In the genomic region with DNA sequence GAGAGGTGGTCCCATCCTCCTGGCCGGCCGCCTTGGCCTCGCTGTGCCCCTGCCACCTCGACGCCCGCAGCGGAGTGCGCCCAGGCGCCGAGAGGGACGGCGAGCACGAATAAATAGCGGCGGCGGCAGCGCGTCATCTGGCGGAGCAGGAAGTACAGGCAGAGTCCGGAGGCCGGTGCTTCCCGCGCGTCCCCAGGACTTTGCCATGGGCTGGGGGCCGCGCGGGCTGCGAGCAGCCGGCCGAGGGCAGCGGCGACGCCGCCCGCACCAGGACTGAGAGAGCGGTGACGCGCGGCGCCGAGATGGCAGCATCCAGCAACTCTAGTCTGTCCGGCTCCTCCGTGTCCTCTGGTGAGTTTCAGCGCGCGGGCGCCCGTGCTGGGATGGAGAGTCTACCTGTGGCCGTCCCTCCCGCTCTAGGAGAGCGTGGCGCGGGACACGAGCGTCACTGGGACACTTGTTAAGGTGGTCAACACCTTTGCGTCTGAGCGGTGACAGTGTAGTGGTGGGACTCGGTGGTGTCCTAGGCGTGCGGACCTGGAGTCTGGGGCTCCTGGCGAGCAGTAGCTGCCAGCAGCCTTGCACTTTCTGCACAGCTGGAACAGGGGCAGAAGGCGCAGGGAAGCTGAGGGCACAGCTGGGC, we compare ENCODE assay signal across 8 mouse cellular contexts. TPM values are rescaled to one million over a fixed set of nuclear protein-coding genes. Genes with fewer than 3 reads are reported as not detected.
DNase-seq lines count a peak whose midpoint lies in the region; ATAC-seq and TF ChIP-seq lines count a peak whose summit lies in the region.

No protein-coding gene starts in this region.

- intact Hi-C loops in left cerebral cortex, postnatal 25 days (cut with DNase I): loop anchor here (2.0 kb wide), 1 partner anchor 125 kb away; no protein-coding TSS in a partner anchor

- no peaks in the 10 kb centered on the region for H3K36me3 ChIP-seq in forebrain, postnatal 0 days (ENCODE audit: insufficient read depth)
- no peaks in the 10 kb centered on the region for H3K36me3 ChIP-seq in hindbrain, embryonic 16.5 days (ENCODE audit: control insufficient read depth, insufficient read depth, low read length)

- peak; percentile 29 for DNase-seq in T-cell, adult 2 months (ENCODE audit: low spot score)
- peak; percentile 80 to 85 for DNase-seq in cerebellum, adult 2 months
- DNase-seq in forebrain, postnatal 0 days: peak; percentile 75
- DNase-seq in left cerebral cortex, postnatal 25 days (ENCODE audit: low spot score in 2 of 2): peak; percentile 51 to 71
- DNase-seq in right cerebral cortex, adult 2 months (ENCODE audit: low spot score in 2 of 2): peak; percentile 36 to 63
- no peak for DNase-seq in c-Kit-positive CD71-positive TER-119-positive erythroid progenitor cells, embryonic 14.5 days (ENCODE audit: low spot score)

- peak overlapping the region; percentile 98 for H3K27ac ChIP-seq in cerebellum, adult 2 months (ENCODE audit: insufficient read depth, low read length)
- peak overlapping the region; percentile 96 for H3K27ac ChIP-seq in forebrain, postnatal 0 days (ENCODE audit: low read depth, low read length)
- peak overlapping the region; percentile 93 for H3K27ac ChIP-seq in hindbrain, embryonic 16.5 days (ENCODE audit: low read depth, low read length)

- H3K27me3 ChIP-seq in cerebellum, adult 2 months (ENCODE audit: control insufficient read depth, insufficient read depth, low read length): no peaks in the 10 kb centered on the region
- H3K27me3 ChIP-seq in forebrain, postnatal 0 days (ENCODE audit: insufficient read depth, low read length): no peaks in the 10 kb centered on the region
- H3K27me3 ChIP-seq in hindbrain, embryonic 16.5 days (replicated peaks; ENCODE audit: control insufficient read depth, insufficient read depth, low read length): no peaks in the 10 kb centered on the region

- peaks cover 2% of the 10 kb centered on the region; the same call in 1 of the 2 replicates for H3K4me1 ChIP-seq in cerebellum, adult 2 months (ENCODE audit: control insufficient read depth, insufficient read depth, low read length)
- H3K4me1 ChIP-seq in forebrain, postnatal 0 days (ENCODE audit: insufficient read depth): peaks cover 8% of the 10 kb centered on the region
- peaks cover 10% of the 10 kb centered on the region; the same call in 1 of the 2 replicates for H3K4me1 ChIP-seq in hindbrain, embryonic 16.5 days (ENCODE audit: control insufficient read depth, insufficient read depth, low read depth, low read length)

- peak; percentile 67 for ATAC-seq in forebrain, postnatal 0 days
- peak; percentile 79 for ATAC-seq in hindbrain, embryonic 16.5 days
- peak; percentile 78 for ATAC-seq in megakaryocyte, adult 5-6 weeks (ENCODE audit: poor library complexity, severe bottlenecking)

- TF ChIP-seq CTCF in cerebellum, adult 2 months (IDR thresholded peaks at IDR 0.05; ENCODE audit: borderline replicate concordance, insufficient read depth, low read depth, low read length): no peak
- TF ChIP-seq CTCF in forebrain, postnatal 0 days (IDR thresholded peaks at IDR 0.05; ENCODE audit: low read depth): no peak

- peak overlapping the region; percentile 63 for H3K4me3 ChIP-seq in cerebellum, adult 2 months (replicated peaks; ENCODE audit: insufficient read depth, low read depth, low read length)
- H3K4me3 ChIP-seq in forebrain, postnatal 0 days (ENCODE audit: low read depth, low read length): peak overlapping the region; percentile 73
- H3K4me3 ChIP-seq in hindbrain, embryonic 16.5 days (ENCODE audit: low read length): peak overlapping the region; percentile 73

- peak; percentile 40 for TF ChIP-seq POLR2A in cerebellum, adult 2 months (IDR thresholded peaks at IDR 0.05; ENCODE audit: borderline replicate concordance, insufficient read depth, low read length)

- H3K4me2 ChIP-seq in forebrain, postnatal 0 days (ENCODE audit: low read depth): peak overlapping the region; percentile 70
- peak overlapping the region; percentile 90 for H3K4me2 ChIP-seq in hindbrain, embryonic 16.5 days (ENCODE audit: low read length)

- peak overlapping the region; percentile 93 for H3K9ac ChIP-seq in forebrain, postnatal 0 days
- H3K9ac ChIP-seq in hindbrain, embryonic 16.5 days (ENCODE audit: low read depth, low read length): peak overlapping the region; percentile 85

- under 1% methylated on average over 62 of the region's 62 CpGs for WGBS in cerebellum, adult 2 months
- 2% methylated on average over 62 of the region's 62 CpGs for WGBS in forebrain, postnatal 0 days
- WGBS in hindbrain, embryonic 16.5 days: 1% methylated on average over 47 of the region's 62 CpGs

- H3K9me3 ChIP-seq in forebrain, postnatal 0 days (ENCODE audit: low read length): no peaks in the 10 kb centered on the region
- H3K9me3 ChIP-seq in hindbrain, embryonic 16.5 days (ENCODE audit: control insufficient read depth, low read length): no peaks in the 10 kb centered on the region

RNA-seq across cellular contexts. Expression of gene Chn2, which starts 0.6 kb away (rescaled TPM):
- 574 and 684 TPM in 2 replicates for polyA plus RNA-seq in cerebellum, adult 2 months (2012; rRNA removed)
- total RNA-seq in forebrain, postnatal 0 days (2014; rRNA removed): 43.9 and 49.4 TPM in 2 replicates
- 28.7 and 33.3 TPM in 2 replicates for polyA plus RNA-seq in forebrain, postnatal 0 days (2015; fragmentation: Nextera tagmentation; extraction: Ambion mirVana)
- polyA plus RNA-seq in hindbrain, embryonic 16.5 days (2015; fragmentation: Nextera tagmentation; extraction: Ambion mirVana): 24.4 and 26.3 TPM in 2 replicates
- total RNA-seq in left cerebral cortex, postnatal 25 days (2021): 10 to 100 TPM; 38.8 to 42.7 TPM
- 15.8 and 21.5 TPM in 2 replicates for total RNA-seq in megakaryocyte, adult 5-6 weeks (2015)
- 21.0 and 25.5 TPM in 2 replicates for total RNA-seq in megakaryocyte, adult 5-6 weeks (2017)
